8 mouse cellular contexts compared by ENCODE assay signal in the genomic region with DNA sequence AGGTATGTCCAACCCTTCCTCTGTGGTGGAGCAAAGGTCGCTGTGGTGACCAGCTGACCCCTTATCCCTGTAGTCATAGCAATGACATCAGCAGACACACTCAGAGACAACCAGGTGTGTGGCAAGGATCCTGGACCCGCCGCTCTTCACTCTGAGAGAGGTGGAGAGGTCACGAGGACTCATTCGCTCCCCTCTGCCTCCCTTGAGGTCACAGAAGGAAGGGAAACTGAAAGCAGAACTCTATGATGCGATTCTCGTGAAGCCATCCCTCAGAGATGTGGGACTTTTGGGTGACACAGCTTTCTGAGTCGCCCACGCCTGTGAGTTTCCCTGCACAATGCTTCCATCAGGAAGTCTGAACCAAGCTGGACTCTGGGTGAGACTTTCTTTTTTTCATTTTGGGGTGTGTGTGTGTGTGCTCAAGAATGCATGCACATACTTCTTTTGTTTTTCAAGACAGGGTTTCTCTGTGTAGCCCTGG. TPM values are rescaled to one million over a fixed set of nuclear protein-coding genes. Genes with fewer than 3 reads are reported as not detected.
DNase-seq lines count a peak whose midpoint lies in the region; ATAC-seq lines count a peak whose summit lies in the region.

No protein-coding gene starts in this region.

- H3K4me3 ChIP-seq in heart, embryonic 15.5 days: peak overlapping the region; percentile 20
- H3K4me3 ChIP-seq in lung, embryonic 15.5 days: no peak overlapping the region

- H3K36me3 ChIP-seq in heart, embryonic 15.5 days: peaks cover 3% of the 10 kb centered on the region; the same call in 1 of the 2 replicates
- peaks cover 37% of the 10 kb centered on the region for H3K36me3 ChIP-seq in lung, embryonic 15.5 days

- peak overlapping the region; percentile 20; the same call in 1 of the 2 replicates for H3K9ac ChIP-seq in heart, embryonic 15.5 days
- H3K9ac ChIP-seq in lung, embryonic 15.5 days: no peak overlapping the region

- H3K4me1 ChIP-seq in heart, embryonic 15.5 days (replicated peaks): peaks cover 57% of the 10 kb centered on the region
- H3K4me1 ChIP-seq in lung, embryonic 15.5 days: peaks cover 34% of the 10 kb centered on the region

- H3K27me3 ChIP-seq in heart, embryonic 15.5 days: no peaks in the 10 kb centered on the region
- H3K27me3 ChIP-seq in lung, embryonic 15.5 days: no peaks in the 10 kb centered on the region

- DNase-seq in 3T3-L1 (ENCODE audit: low read depth, low spot score): peak; percentile 38
- peak; percentile 33 for DNase-seq in MEL-GATA-1-ER (ENCODE audit: extremely low read depth, low read depth)
- peak; percentile 34 for DNase-seq in thymus, postnatal 14 days
- DNase-seq in urinary bladder, postnatal 14 days (ENCODE audit: low spot score): no peak
- DNase-seq in urinary bladder, postnatal 4 days (ENCODE audit: low spot score in 2 of 2): no peak
- DNase-seq in testis, postnatal 14 days (ENCODE audit: low spot score): no peak

- WGBS in heart, embryonic 15.5 days: 26% methylated on average over 9 of the region's 9 CpGs
- WGBS in lung, embryonic 15.5 days: 54% methylated on average over 9 of the region's 9 CpGs

- peak overlapping the region; percentile 95 for H3K27ac ChIP-seq in heart, embryonic 15.5 days
- peak overlapping the region; percentile 93 for H3K27ac ChIP-seq in lung, embryonic 15.5 days

- no peak for ATAC-seq in heart, embryonic 15.5 days (replicated peaks; ENCODE audit: insufficient number of reproducible peaks, insufficient read depth, low FRiP score, low read depth)
- no peak; the same call in 1 of the 2 replicates for ATAC-seq in lung, embryonic 15.5 days (ENCODE audit: borderline replicate concordance, extremely low read depth, low FRiP score, low TSS enrichment)

- peak overlapping the region; percentile 56 for H3K4me2 ChIP-seq in heart, embryonic 15.5 days
- peak overlapping the region; percentile 34 for H3K4me2 ChIP-seq in lung, embryonic 15.5 days

- H3K9me3 ChIP-seq in heart, embryonic 15.5 days (replicated peaks): no peaks in the 10 kb centered on the region
- H3K9me3 ChIP-seq in lung, embryonic 15.5 days: no peaks in the 10 kb centered on the region; the same call in 1 of the 2 replicates

RNA-seq across cellular contexts. Expression of a gene that starts 39.3 kb away (rescaled TPM):
- 134 and 152 TPM in 2 replicates for polyA plus RNA-seq in heart, embryonic 15.5 days (2015; fragmentation: Nextera tagmentation; extraction: Ambion mirVana)
- polyA plus RNA-seq in lung, embryonic 15.5 days (2015; fragmentation: Nextera tagmentation; extraction: Ambion mirVana): 199 and 209 TPM in 2 replicates

RNA-seq across cellular contexts. Expression of a gene that starts 41.2 kb away (rescaled TPM):
- 252 and 254 TPM in 2 replicates for polyA plus RNA-seq in heart, embryonic 15.5 days (2015; fragmentation: Nextera tagmentation; extraction: Ambion mirVana)
- polyA plus RNA-seq in lung, embryonic 15.5 days (2015; fragmentation: Nextera tagmentation; extraction: Ambion mirVana): 181 and 185 TPM in 2 replicates

Comparison
In these comparisons a context has a peak if more than half of its experiments do, and no peak if none do; other contexts are left out.
1. DNase-seq: peak in 3T3-L1 (single experiment), MEL-GATA-1-ER (single experiment) and thymus, postnatal 14 days (single experiment); none in urinary bladder, postnatal 14 days (single experiment), urinary bladder, postnatal 4 days (0 of 2) and testis, postnatal 14 days (single experiment).